Mouse (Mus musculus) MEL (cell line): ENCODE measurements around the gene Hist1h2ad.
"Not testable (repeated sequence)": the region's sequence is repeated elsewhere in the genome, so short reads cannot be mapped to it uniquely, and the experiment has no call there.

ENCODE experiments used
- CHD1 ChIP-seq: IDR thresholded peaks from 2 replicates; pipeline ENCODE4 v1.6.1; 2012; ENCODE audit warnings: low read depth, mild to moderate bottlenecking, inconsistent platforms, low read length, improper control_type of control experiment
- CTCF ChIP-seq, 3 experiments: IDR thresholded peaks in 2 of 3; conservative IDR thresholded peaks in 1 of 3; 2 replicates each; pipeline ENCODE4 v1.5.1; 2011 to 2012; ENCODE audit warnings: low read length in 3 of 3, low read depth in 2 of 3, mild to moderate bottlenecking in 2 of 3, improper control_type of control experiment in 1 of 3, inconsistent platforms in 1 of 3, mixed read lengths in 1 of 3, moderate library complexity in 1 of 3; ENCODE audit not compliant: control insufficient read depth in 1 of 3, insufficient read depth in 1 of 3, poor library complexity in 1 of 3, severe bottlenecking in 1 of 3
- POLR2A ChIP-seq, 2 experiments: IDR thresholded peaks; 2 replicates each; pipeline ENCODE4 v1.6.1; 2011 to 2012; ENCODE audit warnings: low read length in 2 of 2, mild to moderate bottlenecking in 2 of 2, control low read depth in 1 of 2, improper control_type of control experiment in 1 of 2, low read depth in 1 of 2, moderate library complexity in 1 of 2; ENCODE audit not compliant: control insufficient read depth in 1 of 2, insufficient read depth in 1 of 2, poor library complexity in 1 of 2
- TBP ChIP-seq: IDR thresholded peaks from 2 replicates; pipeline ENCODE4 v1.8.0; 2011; ENCODE audit warnings: low read depth, low read length, improper control_type of control experiment
- TCF12 ChIP-seq: IDR thresholded peaks from 2 replicates; pipeline ENCODE4 v1.6.1; 2014; ENCODE audit warnings: low read depth, mild to moderate bottlenecking, inconsistent platforms, low read length, improper control_type of control experiment, moderate library complexity

GRCm38 (mm10) chr13:23560699-23561098 lies 13.5 kb upstream of the Hist1h2ad start:
- TF ChIP-seq TBP; POLR2A (IDR thresholded peaks at IDR 0.05; ENCODE audit: control insufficient read depth in 1 of 2, insufficient read depth in 1 of 2, low read depth in 1 of 2, low read length in 2 of 2, poor library complexity in 1 of 2); CHD1; TCF12; CTCF (IDR thresholded peaks at IDR 0.05 in 2 of 3, conservative IDR thresholded peaks at IDR 0.05 in 1 of 3; ENCODE audit: control insufficient read depth in 1 of 3, insufficient read depth in 1 of 3, low read depth in 2 of 3, low read length in 3 of 3, poor library complexity in 1 of 3, severe bottlenecking in 1 of 3): not testable (repeated sequence)
